In the genomic region with DNA sequence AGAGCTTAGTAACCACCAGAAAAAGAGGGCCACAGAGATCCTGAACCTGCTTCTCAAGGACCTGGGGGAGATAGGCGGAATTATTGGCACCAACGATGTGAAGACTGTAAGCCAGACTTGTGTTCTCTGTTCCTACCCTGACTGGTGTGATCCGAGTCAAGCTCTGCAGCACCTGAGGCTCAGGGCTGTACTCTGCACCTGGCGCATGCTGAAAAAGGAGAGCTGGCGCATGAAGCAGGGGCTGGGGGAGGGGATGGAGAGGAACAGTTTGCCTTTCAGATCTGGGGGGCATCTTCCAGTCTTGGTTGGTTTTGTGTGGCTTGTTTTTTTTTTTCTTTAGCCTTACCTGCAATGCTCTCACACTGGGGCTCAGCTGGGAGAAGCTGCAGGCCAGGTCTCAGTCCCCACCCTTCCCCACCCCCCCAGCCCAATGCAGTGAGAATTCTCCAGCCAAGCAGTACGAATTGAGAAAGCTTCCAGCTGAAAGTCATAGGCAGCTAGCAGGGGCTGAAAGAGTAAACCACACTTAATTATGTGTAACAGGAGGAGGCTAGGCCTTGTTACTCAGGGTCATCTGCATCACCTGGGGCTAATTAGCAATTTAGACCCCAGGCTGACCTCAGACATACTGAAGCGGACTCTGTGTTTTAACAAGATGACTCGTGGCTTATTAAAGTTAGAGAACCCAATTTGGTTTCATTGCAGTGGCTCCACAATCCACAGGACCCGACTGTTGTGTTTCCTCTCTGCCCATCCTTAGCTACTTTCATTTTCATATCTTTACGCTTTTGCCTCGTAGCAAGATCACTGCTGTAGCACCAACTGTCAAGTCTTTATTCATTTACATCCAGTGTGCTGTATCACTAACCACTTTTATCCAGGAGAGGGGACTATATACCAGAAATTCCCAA, we compare ENCODE assay signal across 8 mouse cellular contexts. TPM values are rescaled to one million over a fixed set of nuclear protein-coding genes. Genes with fewer than 3 reads are reported as not detected.
DNase-seq lines count a peak whose midpoint lies in the region; ATAC-seq lines count a peak whose summit lies in the region.

No protein-coding gene starts in this region.

- peaks cover 37% of the 10 kb centered on the region for H3K4me1 ChIP-seq in liver, embryonic 13.5 days (replicated peaks)
- peaks cover 56% of the 10 kb centered on the region for H3K4me1 ChIP-seq in embryonic facial prominence, embryonic 10.5 days
- H3K4me1 ChIP-seq in kidney, embryonic 16.5 days (ENCODE audit: insufficient read depth, low read length), result peaks cover 10% of the 10 kb centered on the region

- H3K9ac ChIP-seq in liver, embryonic 13.5 days, result no peak overlapping the region; the same call in 1 of the 2 replicates
- H3K9ac ChIP-seq in kidney, embryonic 16.5 days (replicated peaks; ENCODE audit: low read length), result peak overlapping the region; percentile 15; the same call in 1 of the 2 replicates

- 66% methylated on average over 11 of the region's 11 CpGs for WGBS in liver, embryonic 13.5 days (ENCODE audit: insufficient replicate concordance)
- 24% methylated on average over 11 of the region's 11 CpGs for WGBS in embryonic facial prominence, embryonic 10.5 days
- 24% methylated on average over 11 of the region's 11 CpGs for WGBS in kidney, embryonic 16.5 days

- no peaks in the 10 kb centered on the region for H3K36me3 ChIP-seq in liver, embryonic 13.5 days
- peaks cover 67% of the 10 kb centered on the region for H3K36me3 ChIP-seq in embryonic facial prominence, embryonic 10.5 days (replicated peaks)
- H3K36me3 ChIP-seq in kidney, embryonic 16.5 days (ENCODE audit: insufficient read depth, low read length), result no peaks in the 10 kb centered on the region
- no peaks in the 10 kb centered on the region for H3K36me3 ChIP-seq in splenic B cell, adult 2 months (ENCODE audit: control insufficient read depth, insufficient read depth, low read length, poor library complexity, severe bottlenecking)

- no peak overlapping the region for H3K27ac ChIP-seq in liver, embryonic 13.5 days
- peak overlapping the region; percentile 70 for H3K27ac ChIP-seq in embryonic facial prominence, embryonic 10.5 days (replicated peaks)
- H3K27ac ChIP-seq in kidney, embryonic 16.5 days (ENCODE audit: low read length), result peak overlapping the region; percentile 65

- no peak for DNase-seq in liver, embryonic 13.5 days
- DNase-seq in liver, result no peak
- DNase-seq in embryonic facial prominence, embryonic 10.5 days (ENCODE audit: low spot score), result peak; percentile 73
- peak; percentile 31 for DNase-seq in splenic B cell, adult 2 months (ENCODE audit: low read depth, low spot score)
- DNase-seq in right cerebral cortex, postnatal 36 days (ENCODE audit: low spot score in 2 of 2), result no peak
- no peak for DNase-seq in adrenal gland, postnatal 36 days
- DNase-seq in gastrocnemius, adult 18-20 months (ENCODE audit: low spot score), result no peak

- H3K9me3 ChIP-seq in liver, embryonic 13.5 days (replicated peaks), result no peaks in the 10 kb centered on the region
- no peaks in the 10 kb centered on the region for H3K9me3 ChIP-seq in embryonic facial prominence, embryonic 10.5 days
- no peaks in the 10 kb centered on the region for H3K9me3 ChIP-seq in kidney, embryonic 16.5 days (ENCODE audit: low read length)

- no peak for ATAC-seq in liver, embryonic 13.5 days (ENCODE audit: low read depth)
- peak; percentile 60 for ATAC-seq in kidney, embryonic 16.5 days (ENCODE audit: low FRiP score, low TSS enrichment)

- peak overlapping the region; percentile 35; the same call in 1 of the 2 replicates for H3K4me2 ChIP-seq in liver, embryonic 13.5 days
- H3K4me2 ChIP-seq in kidney, embryonic 16.5 days (replicated peaks; ENCODE audit: low read depth, low read length), result peak overlapping the region; percentile 27

- H3K4me3 ChIP-seq in liver, embryonic 13.5 days (replicated peaks), result no peak overlapping the region
- peak overlapping the region; percentile 32 for H3K4me3 ChIP-seq in embryonic facial prominence, embryonic 10.5 days
- H3K4me3 ChIP-seq in kidney, embryonic 16.5 days (ENCODE audit: low read length), result no peak overlapping the region

- no peaks in the 10 kb centered on the region for H3K27me3 ChIP-seq in liver, embryonic 13.5 days
- no peaks in the 10 kb centered on the region for H3K27me3 ChIP-seq in embryonic facial prominence, embryonic 10.5 days (replicated peaks; ENCODE audit: low read depth, poor library complexity, severe bottlenecking)
- no peaks in the 10 kb centered on the region for H3K27me3 ChIP-seq in kidney, embryonic 16.5 days (ENCODE audit: insufficient read depth, low read length)
- H3K27me3 ChIP-seq in splenic B cell, adult 2 months (ENCODE audit: control insufficient read depth, insufficient read depth, low read length, poor library complexity, severe bottlenecking), result no peaks in the 10 kb centered on the region

RNA-seq across cellular contexts. Expression of gene Lypd6b, which starts 54.5 kb away (rescaled TPM):
- 0.05 TPM in 1 of 2 replicates, not detected in the other for polyA plus RNA-seq in liver, embryonic 13.5 days (2015; fragmentation: Nextera tagmentation; extraction: Ambion mirVana)
- polyA plus RNA-seq in embryonic facial prominence, embryonic 10.5 days (2016; fragmentation: Nextera tagmentation; extraction: Ambion mirVana), result 2.9 and 3.9 TPM in 2 replicates
- polyA plus RNA-seq in kidney, embryonic 16.5 days (2015; fragmentation: Nextera tagmentation; extraction: Ambion mirVana), result 11.7 and 12.3 TPM in 2 replicates
- under 1 TPM in 1 of 2 experiments, not detected in 1; 0.86 TPM for total RNA-seq in adrenal gland, postnatal 36 days (2021)
- not detected for total RNA-seq in gastrocnemius, adult 18-20 months (2021)

Comparison
In these comparisons a context has a peak if more than half of its experiments do, and no peak if none do; other contexts are left out.
1. DNase-seq: peak in embryonic facial prominence, embryonic 10.5 days (single experiment) and splenic B cell, adult 2 months (single experiment); none in liver, embryonic 13.5 days (single experiment), liver (single experiment), right cerebral cortex, postnatal 36 days (0 of 2), adrenal gland, postnatal 36 days (0 of 2) and gastrocnemius, adult 18-20 months (single experiment).